Mouse (Mus musculus) splenic B cell, adult 2 months (primary cell): Measurements from ENCODE around the gene Slc35d3.

Source experiments
- DNase-seq: peaks from one replicate; pipeline ENCODE4 v3.0.0-alpha.2; 2011; ENCODE audit warnings: low read depth, low spot score
- H3K27me3 ChIP-seq: 2 replicates; pipeline ENCODE4 v1.6.1; 2012; ENCODE audit warnings: mild to moderate bottlenecking, low read length, moderate library complexity, mixed read lengths; ENCODE audit not compliant: control insufficient read depth, poor library complexity, insufficient read depth, severe bottlenecking
- H3K36me3 ChIP-seq: 2 replicates; pipeline ENCODE4 v1.6.1; 2012; ENCODE audit warnings: mild to moderate bottlenecking, low read length, moderate library complexity, mixed read lengths; ENCODE audit not compliant: control insufficient read depth, poor library complexity, insufficient read depth, severe bottlenecking

Slc35d3 gene

GRCm38 (mm10) chr10:19853609-19854008 lies 2.4 kb upstream of the Slc35d3 start:
- DNase-seq, result peak; percentile 13
- no peaks in the 10 kb centered on the region for H3K36me3 ChIP-seq
- H3K27me3 ChIP-seq, result no peaks in the 10 kb centered on the region; the same call in 1 of the 2 replicates

GRCm38 (mm10) chr10:19852776-19853175 lies 1.5 kb upstream of the Slc35d3 start:
- Histone ChIP-seq H3K27me3 (no peaks in the 10 kb centered on the region; the same call in 1 of the 2 replicates), H3K36me3 (no peaks in the 10 kb centered on the region)
- DNase-seq, result peak; percentile 64

- Histone ChIP-seq H3K27me3 (no peaks in the 10 kb centered on the region; the same call in 1 of the 2 replicates), H3K36me3 (no peaks in the 10 kb centered on the region)
- DNase-seq, result peak; percentile 42
Observed at GRCm38 (mm10) chr10:19850544-19850997, 688 bp downstream of the Slc35d3 start.

- Histone ChIP-seq H3K36me3 (no peaks in the 10 kb centered on the region), H3K27me3 (no peaks in the 10 kb centered on the region; the same call in 1 of the 2 replicates)
- DNase-seq, result peak; percentile 27
Observed at GRCm38 (mm10) chr10:19849771-19850365, 1.4 kb downstream of the Slc35d3 start.

- Histone ChIP-seq H3K27me3 (no peaks in the 10 kb centered on the region; the same call in 1 of the 2 replicates), H3K36me3 (no peaks in the 10 kb centered on the region)
- DNase-seq, result peak; percentile 14
Observed at GRCm38 (mm10) chr10:19848928-19849770, 2.1 kb downstream of the Slc35d3 start.

GRCm38 (mm10) chr10:19839836-19840235 lies 11.4 kb downstream of the Slc35d3 start:
- Histone ChIP-seq H3K27me3 (no peaks in the 10 kb centered on the region; the same call in 1 of the 2 replicates), H3K36me3 (no peaks in the 10 kb centered on the region)
- no peak for DNase-seq

GRCm38 (mm10) chr10:19835887-19836710 lies 15.2 kb downstream of the Slc35d3 start:
- H3K27me3 ChIP-seq, result no peaks in the 10 kb centered on the region; the same call in 1 of the 2 replicates
- H3K36me3 ChIP-seq, result no peaks in the 10 kb centered on the region
- DNase-seq, result no peak

- Histone ChIP-seq H3K36me3 (no peaks in the 10 kb centered on the region), H3K27me3 (no peaks in the 10 kb centered on the region)
- no peak for DNase-seq
Observed at GRCm38 (mm10) chr10:19834222-19834621, 17.0 kb downstream of the Slc35d3 start.

- Histone ChIP-seq H3K27me3 (no peaks in the 10 kb centered on the region), H3K36me3 (no peaks in the 10 kb centered on the region)
- no peak for DNase-seq
Observed at GRCm38 (mm10) chr10:19831072-19831849, 20.0 kb downstream of the Slc35d3 start.

- DNase-seq, result no peak
- Histone ChIP-seq H3K27me3 (no peaks in the 10 kb centered on the region), H3K36me3 (no peaks in the 10 kb centered on the region)
Observed at GRCm38 (mm10) chr10:19820986-19821385, 30.3 kb downstream of the Slc35d3 start.

GRCm38 (mm10) chr10:19818723-19819355 lies 32.4 kb downstream of the Slc35d3 start:
- no peak for DNase-seq
- H3K27me3 ChIP-seq, result no peaks in the 10 kb centered on the region
- H3K36me3 ChIP-seq, result no peaks in the 10 kb centered on the region

GRCm38 (mm10) chr10:19815371-19815770 lies 35.9 kb downstream of the Slc35d3 start:
- H3K36me3 ChIP-seq, result no peaks in the 10 kb centered on the region
- peak; percentile 8 for DNase-seq
- no peaks in the 10 kb centered on the region for H3K27me3 ChIP-seq

GRCm38 (mm10) chr10:19811436-19812172 lies 39.7 kb downstream of the Slc35d3 start:
- H3K27me3 ChIP-seq, result no peaks in the 10 kb centered on the region
- DNase-seq, result peak; percentile 40

More at GRCm38 (mm10) chr10:19811436-19812172, 39.7 kb downstream of the Slc35d3 start:
- H3K36me3 ChIP-seq, result no peaks in the 10 kb centered on the region
